Mouse (Mus musculus): ENCODE results near the gene Acly.

DNA sequence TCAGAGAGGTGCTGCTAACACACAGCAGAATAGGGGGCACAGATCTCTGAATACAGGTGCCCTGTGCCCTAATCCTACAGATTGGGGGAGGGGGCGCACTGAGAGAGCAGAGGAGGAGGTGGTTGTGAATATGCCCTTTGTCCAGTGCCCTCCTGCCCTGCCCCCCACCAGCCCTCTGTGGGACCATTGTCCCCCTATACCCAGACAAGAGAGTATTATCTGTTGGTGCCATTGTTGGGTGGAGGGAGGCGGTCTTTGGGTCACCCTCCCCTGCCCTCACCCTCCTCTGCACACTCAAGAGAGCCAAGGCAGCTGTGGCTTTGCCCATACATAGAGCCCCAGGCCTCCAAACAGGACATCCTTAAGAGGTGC is 47.7 kb upstream of the Acly start:
- no peak for TF ChIP-seq POLR2A (IDR thresholded peaks at IDR 0.05; ENCODE audit: control insufficient read depth, low read depth, low read length)
- TF ChIP-seq CTCF (IDR thresholded peaks at IDR 0.05; ENCODE audit: control insufficient read depth, insufficient read depth, insufficient replicate concordance, low read depth, low read length), result no peak

All from testis, adult 2 months (tissue).